In the genomic region with DNA sequence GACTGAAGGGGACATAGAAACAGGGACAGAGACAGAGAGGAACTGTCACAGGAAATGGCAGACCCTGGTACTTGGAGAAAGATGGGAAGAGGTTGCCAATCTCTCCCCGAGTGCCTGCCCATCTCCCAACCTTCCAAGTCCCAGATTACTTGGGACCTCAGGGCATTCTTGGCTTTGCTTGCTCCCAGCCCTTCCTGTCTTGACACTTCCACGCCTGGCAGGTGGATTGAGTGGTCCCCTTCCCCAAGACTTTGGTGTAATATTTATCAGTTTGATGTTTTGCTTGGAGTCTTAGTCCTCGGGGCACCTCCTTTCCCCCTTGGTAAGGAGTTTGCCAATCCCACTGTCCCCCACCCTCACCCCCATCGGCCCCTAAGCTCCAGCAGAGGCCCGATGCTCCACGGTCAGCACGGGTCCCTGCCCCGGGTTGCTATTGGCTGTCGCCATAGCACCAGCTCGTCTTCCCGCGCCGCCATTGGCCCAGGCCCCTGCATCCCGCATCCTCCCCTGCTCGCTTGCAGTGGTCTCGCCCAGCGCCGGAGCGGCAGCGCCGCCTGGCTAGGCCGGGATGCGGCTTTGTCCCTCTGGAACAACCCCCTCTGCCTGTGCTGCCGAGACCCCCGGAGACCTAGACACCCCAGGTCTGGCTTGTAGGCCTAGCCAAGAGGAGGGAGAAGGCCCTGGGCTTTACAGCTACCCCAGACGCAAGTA, we compare ENCODE assay signal across 7 mouse cellular contexts. TPM values are rescaled to one million over a fixed set of nuclear protein-coding genes. Genes with fewer than 3 reads are reported as not detected.
DNase-seq lines count a peak whose midpoint lies in the region; ATAC-seq lines count a peak whose summit lies in the region.

No protein-coding gene starts in this region.

- H3K9me3 ChIP-seq in embryonic facial prominence, embryonic 15.5 days (replicated peaks), result no peaks in the 10 kb centered on the region
- H3K9me3 ChIP-seq in hindbrain, embryonic 13.5 days, result no peaks in the 10 kb centered on the region

- H3K27ac ChIP-seq in embryonic facial prominence, embryonic 15.5 days (replicated peaks), result no peak overlapping the region
- H3K27ac ChIP-seq in hindbrain, embryonic 13.5 days, result peak overlapping the region; percentile 97

- H3K4me2 ChIP-seq in embryonic facial prominence, embryonic 15.5 days (replicated peaks), result 0 out of 2 replicates have a peak overlapping the region, but pooled peaks have one; percentile 6
- peak overlapping the region; percentile 98 for H3K4me2 ChIP-seq in hindbrain, embryonic 13.5 days

- DNase-seq in ES-CJ7 (ENCODE audit: low read depth, low spot score), result peak; percentile 52
- DNase-seq in brain, adult 2 months (ENCODE audit: low read depth, low spot score), result peak; percentile 98
- peak; percentile 97 for DNase-seq in left cerebral cortex, postnatal 4 days
- peak; percentile 96 for DNase-seq in right cerebral cortex, postnatal 14 days
- DNase-seq in urinary bladder, postnatal 4 days (ENCODE audit: low spot score in 2 of 2), result no peak

- intact Hi-C loops in left cerebral cortex, postnatal 4 days (cut with DNase I), result no loop called here

- H3K4me3 ChIP-seq in embryonic facial prominence, embryonic 15.5 days (replicated peaks), result peak overlapping the region; percentile 21; the same call in 1 of the 2 replicates
- H3K4me3 ChIP-seq in hindbrain, embryonic 13.5 days, result peak overlapping the region; percentile 69

- peaks cover 13% of the 10 kb centered on the region for H3K36me3 ChIP-seq in embryonic facial prominence, embryonic 15.5 days
- H3K36me3 ChIP-seq in hindbrain, embryonic 13.5 days, result peaks cover 33% of the 10 kb centered on the region

- H3K4me1 ChIP-seq in embryonic facial prominence, embryonic 15.5 days, result peaks cover 41% of the 10 kb centered on the region
- peaks cover 89% of the 10 kb centered on the region for H3K4me1 ChIP-seq in hindbrain, embryonic 13.5 days (replicated peaks)

- ATAC-seq in embryonic facial prominence, embryonic 15.5 days (ENCODE audit: insufficient number of reproducible peaks, low FRiP score, low TSS enrichment, low read depth), result no peak
- peak; percentile 72 for ATAC-seq in hindbrain, embryonic 13.5 days (ENCODE audit: low FRiP score)

- peaks cover 58% of the 10 kb centered on the region for H3K27me3 ChIP-seq in embryonic facial prominence, embryonic 15.5 days
- no peaks in the 10 kb centered on the region for H3K27me3 ChIP-seq in hindbrain, embryonic 13.5 days

- WGBS in embryonic facial prominence, embryonic 15.5 days, result 3% methylated on average over 26 of the region's 26 CpGs
- 2% methylated on average over 26 of the region's 26 CpGs for WGBS in hindbrain, embryonic 13.5 days

- H3K9ac ChIP-seq in embryonic facial prominence, embryonic 15.5 days, result no peak overlapping the region
- peak overlapping the region; percentile 99 for H3K9ac ChIP-seq in hindbrain, embryonic 13.5 days

RNA-seq across cellular contexts. Expression of a gene that starts 2.9 kb away (rescaled TPM):
- 3.4 and 5.4 TPM in 2 replicates for polyA plus RNA-seq in embryonic facial prominence, embryonic 15.5 days (2015; fragmentation: Nextera tagmentation; extraction: Ambion mirVana)
- 182 and 183 TPM in 2 replicates for polyA plus RNA-seq in hindbrain, embryonic 13.5 days (2015; fragmentation: Nextera tagmentation; extraction: Ambion mirVana)
- 100 to 1,000 TPM; 398 to 400 TPM for total RNA-seq in left cerebral cortex, postnatal 4 days (2021)

RNA-seq across cellular contexts. Expression of a gene that starts 6.5 kb away (rescaled TPM):
- 969 and 997 TPM in 2 replicates for polyA plus RNA-seq in embryonic facial prominence, embryonic 15.5 days (2015; fragmentation: Nextera tagmentation; extraction: Ambion mirVana)
- 583 and 598 TPM in 2 replicates for polyA plus RNA-seq in hindbrain, embryonic 13.5 days (2015; fragmentation: Nextera tagmentation; extraction: Ambion mirVana)
- 100 to 1,000 TPM; 873 to 899 TPM for total RNA-seq in left cerebral cortex, postnatal 4 days (2021)

RNA-seq across cellular contexts. Expression of a gene that starts 21.6 kb away (rescaled TPM):
- polyA plus RNA-seq in embryonic facial prominence, embryonic 15.5 days (2015; fragmentation: Nextera tagmentation; extraction: Ambion mirVana), result 50.8 and 52.7 TPM in 2 replicates
- 28.5 and 29.1 TPM in 2 replicates for polyA plus RNA-seq in hindbrain, embryonic 13.5 days (2015; fragmentation: Nextera tagmentation; extraction: Ambion mirVana)
- total RNA-seq in left cerebral cortex, postnatal 4 days (2021), result 10 to 100 TPM; 13.6 to 14.2 TPM

RNA-seq across cellular contexts. Expression of a gene that starts 30.6 kb away (rescaled TPM):
- polyA plus RNA-seq in embryonic facial prominence, embryonic 15.5 days (2015; fragmentation: Nextera tagmentation; extraction: Ambion mirVana), result 4.2 and 5.2 TPM in 2 replicates
- polyA plus RNA-seq in hindbrain, embryonic 13.5 days (2015; fragmentation: Nextera tagmentation; extraction: Ambion mirVana), result 1.9 and 2.5 TPM in 2 replicates
- 10 to 100 TPM in 1 of 2 experiments, 1 to 10 TPM in 1; 8.1 to 10.5 TPM for total RNA-seq in left cerebral cortex, postnatal 4 days (2021)

RNA-seq across cellular contexts. Expression of a gene that starts 31.0 kb away (rescaled TPM):
- 10.7 and 13.7 TPM in 2 replicates for polyA plus RNA-seq in embryonic facial prominence, embryonic 15.5 days (2015; fragmentation: Nextera tagmentation; extraction: Ambion mirVana)
- 3.1 and 3.5 TPM in 2 replicates for polyA plus RNA-seq in hindbrain, embryonic 13.5 days (2015; fragmentation: Nextera tagmentation; extraction: Ambion mirVana)
- 10 to 100 TPM; 13.3 to 14.8 TPM for total RNA-seq in left cerebral cortex, postnatal 4 days (2021)

Comparison
In these comparisons a context has a peak if more than half of its experiments do, and no peak if none do; other contexts are left out.
1. DNase-seq: peak in ES-CJ7 (single experiment), brain, adult 2 months (single experiment), left cerebral cortex, postnatal 4 days (single experiment) and right cerebral cortex, postnatal 14 days (single experiment); none in urinary bladder, postnatal 4 days (0 of 2).
2. RNA of a gene that starts 2.9 kb away (polyA plus RNA-seq): 182 to 183 TPM in hindbrain, embryonic 13.5 days; 3.4 to 5.4 TPM in embryonic facial prominence, embryonic 15.5 days; every median in the first group is over 10 times any median in the second.